Mouse (Mus musculus) lung, adult 2 months (tissue): ENCODE measurements at regions not wholly inside any gene's neighbourhood (a gene's known extent, or its start where the extent isn't known, plus 50 kb on each side); places are given as distances from the start of the nearest gene placed in this dataset.

Experiments
- DNase-seq: peaks from one replicate; pipeline ENCODE4 v3.0.0; 2022
- H3K4me1 ChIP-seq: fragments of 200-500 bp; 2 replicates; pipeline ENCODE4 v1.6.1; 2011; ENCODE audit warnings: low read length; ENCODE audit not compliant: control insufficient read depth, insufficient read depth
- H3K4me3 ChIP-seq: fragments of 200-500 bp; replicated peaks from 2 replicates; pipeline ENCODE3; 2011; ENCODE audit warnings: low read depth, mild to moderate bottlenecking, control low read depth, low read length; ENCODE audit errors: extremely low read depth
- CTCF ChIP-seq: fragments of 200-500 bp; IDR thresholded peaks from 2 replicates; pipeline ENCODE4 v1.5.1; 2011; ENCODE audit warnings: mild to moderate bottlenecking, low read length, control low read depth; ENCODE audit not compliant: insufficient read depth
- POLR2A ChIP-seq: fragments of 200-500 bp; IDR thresholded peaks from 2 replicates; pipeline ENCODE4 v1.6.1; 2011; ENCODE audit warnings: low read depth, mild to moderate bottlenecking, control low read depth, low read length, borderline replicate concordance; ENCODE audit errors: extremely low read depth
- WGBS: fragments of 180-500 bp; shearing (Covaris S2); methylation state at CpG from one replicate; pipeline ENCODE4 v1.1.7; 2018; 5-methylcytosine and 5-hydroxymethylcytosine counted together

- TF ChIP-seq POLR2A: no peak
- no peak for TF ChIP-seq CTCF
- H3K4me3 ChIP-seq: no peak overlapping the region
- 82% methylated on average over 3 of the region's 3 CpGs for WGBS
- H3K4me1 ChIP-seq: no peaks in the 10 kb centered on the region
- no peak for DNase-seq
Measured at GRCm38 (mm10) chr12:118381013-118381412, 79.8 kb upstream of the Sp4 start.

GRCm38 (mm10) chr12:118377898-118378297, 76.7 kb upstream of the Sp4 start:
- 89% methylated on average over 5 of the region's 5 CpGs for WGBS
- no peak for DNase-seq
- Histone ChIP-seq H3K4me3 (no peak overlapping the region), H3K4me1 (no peaks in the 10 kb centered on the region)
- no peak for TF ChIP-seq POLR2A
- no peak for TF ChIP-seq CTCF

GRCm38 (mm10) chr12:118376521-118377493, 75.6 kb upstream of the Sp4 start:
- 44% methylated on average over 14 of the region's 14 CpGs for WGBS
- no peak for DNase-seq
- TF ChIP-seq POLR2A (no peak), CTCF (no peak)
- H3K4me3 ChIP-seq: no peak overlapping the region
- H3K4me1 ChIP-seq: no peaks in the 10 kb centered on the region

GRCm38 (mm10) chr12:118373250-118373649, 72.0 kb upstream of the Sp4 start:
- no peak overlapping the region for H3K4me3 ChIP-seq
- no peak for DNase-seq
- no peak for TF ChIP-seq CTCF
- TF ChIP-seq POLR2A: no peak
- WGBS: 75% methylated on average over 6 of the region's 6 CpGs
- no peaks in the 10 kb centered on the region for H3K4me1 ChIP-seq

GRCm38 (mm10) chr12:118371905-118372304, 70.7 kb upstream of the Sp4 start:
- Histone ChIP-seq H3K4me3 (no peak overlapping the region), H3K4me1 (peaks cover 2% of the 10 kb centered on the region; the same call in 1 of the 2 replicates)
- no peak for DNase-seq
- 80% methylated on average over 4 of the region's 4 CpGs for WGBS
- TF ChIP-seq POLR2A (no peak), CTCF (no peak)

GRCm38 (mm10) chr12:118367307-118368076, 66.3 kb upstream of the Sp4 start:
- H3K4me1 ChIP-seq: peaks cover 2% of the 10 kb centered on the region; the same call in 1 of the 2 replicates
- 39% methylated on average over 10 of the region's 10 CpGs for WGBS
- DNase-seq: no peak
- no peak overlapping the region for H3K4me3 ChIP-seq
- no peak for TF ChIP-seq POLR2A
- no peak for TF ChIP-seq CTCF

- 80% methylated on average over 7 of the region's 7 CpGs for WGBS
- TF ChIP-seq POLR2A: no peak
- no peak for TF ChIP-seq CTCF
- Histone ChIP-seq H3K4me1 (no peaks in the 10 kb centered on the region), H3K4me3 (no peak overlapping the region)
- no peak for DNase-seq
Measured at GRCm38 (mm10) chr12:118352866-118353265, 51.6 kb upstream of the Sp4 start.

- DNase-seq: no peak
- TF ChIP-seq CTCF (no peak), POLR2A (no peak)
- no peak overlapping the region for H3K4me3 ChIP-seq
- no peaks in the 10 kb centered on the region for H3K4me1 ChIP-seq
Measured at GRCm38 (mm10) chr12:118351421-118351820, 50.2 kb upstream of the Sp4 start.
